Mouse (Mus musculus): ENCODE data around the gene Prl3d3.
"Not testable (repeated sequence)": the region's sequence is repeated elsewhere in the genome, so short reads cannot be mapped to it uniquely, and the experiment has no call there.

The Prl3d3 gene

GRCm38 (mm10) chr13:27156490-27156889 is at the start of gene Prl3d3:
TSS of gene Prl3d3 (plus strand) at chr13:27156790.
- DNase-seq, result not testable (repeated sequence)

- not testable (repeated sequence) for DNase-seq
Measured at GRCm38 (mm10) chr13:27121398-27121797, 35.2 kb upstream of the Prl3d3 start, which contains the start of gene Prl3d2. TSS of gene Prl3d2 (plus strand) at chr13:27121698.

GRCm38 (mm10) chr13:27148264-27148663 is 8.3 kb upstream of the Prl3d3 start:
- no peak for DNase-seq

- no peak for DNase-seq
Measured at GRCm38 (mm10) chr13:27196359-27196758, 39.8 kb downstream of the Prl3d3 start, which contains the start of gene Prl3c1. TSS of gene Prl3c1 (plus strand) at chr13:27196659.

Data from lung, postnatal 36 days (tissue).